Mouse (Mus musculus): ENCODE data around the gene Popdc3. TPM values are rescaled to one million over a fixed set of nuclear protein-coding genes. Genes with fewer than 3 reads are reported as not detected.
"Not testable (repeated sequence)": the region's sequence is repeated elsewhere in the genome, so short reads cannot be mapped to it uniquely, and the experiment has no call there.

Popdc3 gene
- total RNA-seq, 4 experiments from 2014 or later = 0.78 to 0.98 (median 0.85) TPM

DNA sequence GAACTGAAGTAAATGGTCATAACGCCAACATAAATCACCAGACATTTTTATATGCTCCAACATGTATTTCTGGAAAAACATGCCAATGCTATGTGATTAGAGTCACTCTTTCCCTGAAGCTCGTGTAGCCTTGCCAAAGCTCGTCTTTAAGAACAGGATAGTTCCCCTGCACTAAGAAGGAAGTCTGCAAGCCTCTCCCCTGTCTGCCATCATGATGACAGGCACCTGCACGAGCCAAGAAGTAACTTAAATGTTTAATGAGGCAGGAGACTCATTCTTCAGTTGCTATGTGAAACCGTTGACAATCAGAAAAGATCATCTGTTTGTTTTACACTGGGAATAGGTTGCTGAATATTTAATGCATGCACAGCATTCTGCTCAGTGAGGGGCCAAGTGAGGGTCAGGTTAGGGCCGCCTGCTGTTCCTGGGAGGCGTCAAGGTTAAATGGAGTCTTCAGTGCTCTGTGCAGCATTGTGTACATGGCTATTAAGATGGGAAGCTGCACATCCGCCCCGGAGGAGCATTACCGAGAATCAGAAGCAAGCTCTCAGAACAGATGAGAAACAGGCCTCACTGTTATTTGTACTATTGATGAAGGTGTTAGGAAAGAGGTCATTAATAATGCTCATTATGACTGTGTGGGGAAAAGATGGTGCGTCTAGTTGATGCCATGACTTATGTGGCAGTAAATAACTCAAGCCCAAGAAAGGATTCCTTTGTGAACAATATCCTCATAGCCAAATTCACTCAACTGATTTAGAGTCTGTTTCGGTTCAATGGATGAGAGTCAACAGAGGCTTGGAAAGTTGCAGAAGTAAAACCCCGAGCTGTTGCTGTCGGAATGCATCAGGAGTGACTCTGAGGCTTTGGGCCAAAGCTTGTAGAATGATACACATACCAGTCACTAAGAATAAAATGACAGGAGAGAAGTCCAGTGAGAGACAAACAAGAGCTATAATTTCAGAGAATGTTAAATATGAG, 15.7 kb downstream of the Popdc3 start:
- no peak for DNase-seq (ENCODE audit: low spot score in 2 of 2)

- DNase-seq (ENCODE audit: low spot score in 2 of 2) = no peak
These were observed 16.6 kb downstream of the Popdc3 start for GRCm38 (mm10) chr10:45194531-45194930.

GRCm38 (mm10) chr10:45204582-45204981, 26.7 kb downstream of the Popdc3 start:
- DNase-seq (ENCODE audit: low spot score in 2 of 2) = no peak

DNA sequence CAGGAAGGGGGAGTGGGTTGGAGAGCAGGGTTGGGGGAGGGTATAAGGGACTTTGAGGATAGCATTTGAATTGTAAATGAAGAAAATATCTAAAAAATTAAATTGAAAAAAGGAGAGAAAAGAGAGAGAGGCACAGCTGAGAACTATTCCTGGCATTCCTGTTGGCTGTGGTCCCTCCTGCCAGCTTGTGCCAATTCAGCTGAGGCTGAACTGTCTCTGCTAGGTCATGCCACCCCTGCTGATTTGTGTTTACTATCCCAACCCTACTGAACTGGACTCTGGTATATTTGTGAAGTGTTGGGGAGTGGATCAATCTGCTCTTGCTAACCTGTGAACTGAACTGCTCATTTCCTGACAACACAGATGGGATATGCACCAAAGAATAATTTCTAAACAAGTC, 32.3 kb downstream of the Popdc3 start:
- DNase-seq (ENCODE audit: low spot score in 2 of 2) = no peak

DNA sequence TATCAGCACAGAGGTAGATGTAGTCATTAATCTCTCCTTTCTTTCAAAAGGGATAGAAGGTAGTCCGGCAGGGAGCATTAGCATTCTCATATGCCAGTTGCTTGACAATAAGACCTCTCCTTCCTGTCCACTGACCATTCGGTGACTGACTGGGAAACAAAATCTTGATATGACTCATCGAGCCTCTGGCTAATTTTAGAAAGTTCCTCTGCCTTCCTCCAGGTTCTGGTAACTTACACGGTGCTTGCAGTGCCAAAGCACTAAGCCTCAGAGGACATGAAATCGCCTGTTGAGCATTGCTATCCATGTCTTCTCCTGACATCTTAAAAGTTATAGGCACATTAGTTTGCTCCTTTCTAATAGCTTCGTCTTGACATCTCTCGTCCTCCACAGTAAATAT, 38.8 kb downstream of the Popdc3 start:
- DNase-seq (ENCODE audit: low spot score in 2 of 2) = no peak

DNA sequence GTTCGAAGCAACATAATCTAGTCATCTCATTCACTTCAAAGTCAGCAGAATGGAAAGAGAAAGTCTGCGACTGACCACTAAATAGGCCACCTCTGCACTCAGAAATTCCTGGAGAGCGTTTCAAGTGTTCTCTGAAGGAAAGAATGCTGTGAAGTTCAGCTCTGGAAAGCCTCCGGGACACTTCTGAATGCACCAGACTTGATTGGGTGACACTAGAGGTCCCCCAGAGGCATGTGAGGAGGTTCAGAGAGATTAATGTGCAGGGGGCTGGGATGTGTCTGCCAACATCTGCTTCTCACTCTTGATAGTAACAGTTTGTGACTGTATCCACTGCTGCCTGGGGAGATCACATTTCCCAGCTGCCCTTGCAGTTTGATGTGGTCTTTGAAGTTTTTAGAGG, 52.1 kb downstream of the Popdc3 start:
- no peak for DNase-seq (ENCODE audit: low spot score in 2 of 2)

DNA sequence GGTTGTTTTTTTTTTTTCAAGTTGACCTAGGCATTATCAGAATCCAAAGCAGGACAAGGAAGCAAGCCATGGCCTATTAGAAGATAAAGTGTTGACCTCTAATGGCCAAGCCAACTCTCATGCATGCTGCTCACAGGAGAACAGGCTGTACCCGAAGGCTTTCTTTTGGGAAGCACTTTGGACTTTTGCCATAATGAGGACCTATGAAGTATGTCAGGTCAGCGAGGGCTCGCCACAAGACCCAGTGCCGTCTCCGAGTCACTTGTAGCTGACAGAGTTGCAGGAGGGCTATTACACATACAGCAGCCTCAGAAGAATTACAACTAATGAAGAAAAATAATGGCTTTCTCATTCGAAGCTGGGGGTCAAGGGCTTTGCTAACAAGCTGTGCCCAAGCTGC, 55.5 kb downstream of the Popdc3 start:
- no peak for DNase-seq (ENCODE audit: low spot score in 2 of 2)

GRCm38 (mm10) chr10:45236304-45236703, 58.4 kb downstream of the Popdc3 start:
- no peak for DNase-seq (ENCODE audit: low spot score in 2 of 2)

GRCm38 (mm10) chr10:45237492-45237891, 59.6 kb downstream of the Popdc3 start:
- DNase-seq (ENCODE audit: low spot score in 2 of 2) = no peak

DNA sequence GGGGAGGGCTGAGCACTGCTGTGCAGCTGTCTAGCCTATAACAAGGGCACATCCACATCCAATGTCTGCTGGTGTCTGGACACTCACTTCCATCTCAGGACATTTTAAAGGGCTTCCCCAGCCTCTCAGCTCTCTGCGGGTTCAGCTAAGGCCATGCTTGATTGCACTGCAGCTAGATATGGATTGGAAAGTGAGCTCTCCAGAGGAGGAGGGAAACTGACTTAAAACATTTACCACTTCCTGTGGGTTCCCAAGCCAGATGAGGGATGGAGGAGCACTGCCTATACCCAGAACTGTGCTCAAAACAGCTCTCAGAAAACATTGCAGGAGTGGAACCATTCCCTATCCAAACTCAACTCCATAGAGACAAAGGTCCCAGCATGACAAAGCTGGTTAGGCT, 82.6 kb downstream of the Popdc3 start:
- no peak for DNase-seq (ENCODE audit: low spot score in 2 of 2)

GRCm38 (mm10) chr10:45262126-45262525, 84.2 kb downstream of the Popdc3 start:
- no peak for DNase-seq (ENCODE audit: low spot score in 2 of 2)

DNA sequence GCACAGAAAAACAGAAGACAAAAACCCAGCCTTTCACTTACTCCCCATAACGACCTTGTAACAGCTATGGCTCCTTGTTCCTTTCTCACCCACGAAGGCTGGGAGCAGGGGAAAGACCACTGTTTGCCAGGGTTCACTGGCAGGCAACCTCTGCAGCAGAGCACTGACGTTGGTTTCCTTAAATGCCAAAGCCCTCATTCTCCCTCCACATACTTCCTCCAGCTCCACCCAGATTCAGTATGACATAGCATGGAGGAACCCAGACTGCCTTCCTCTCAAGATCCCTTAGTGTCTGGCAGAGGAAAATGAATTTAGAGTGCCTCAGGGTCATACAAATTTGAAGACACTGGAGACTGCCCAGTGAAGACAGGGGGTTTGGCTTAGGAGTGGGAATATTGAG, 98.6 kb downstream of the Popdc3 start:
- no peak for DNase-seq (ENCODE audit: low spot score in 2 of 2)

DNA sequence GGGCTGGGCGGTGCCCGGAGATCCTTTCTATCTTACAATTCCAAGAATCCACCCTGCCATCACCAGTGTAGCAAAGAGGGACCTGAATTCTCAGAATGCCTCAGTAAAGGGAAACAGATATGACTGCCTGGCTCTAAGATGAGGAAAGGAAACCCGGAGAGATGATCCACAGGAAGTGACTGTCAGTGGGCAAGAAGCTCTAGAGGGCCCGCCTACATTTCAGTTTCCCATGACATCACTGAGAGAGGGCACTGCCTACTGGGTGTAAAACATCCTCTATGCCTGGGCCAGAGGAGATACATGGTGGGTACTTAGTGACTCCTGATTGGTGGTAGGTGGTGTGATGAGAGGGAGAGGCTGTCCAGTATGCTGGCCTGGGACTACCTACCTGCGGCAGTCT, 99.1 kb downstream of the Popdc3 start:
- DNase-seq (ENCODE audit: low spot score in 2 of 2) = no peak

DNA sequence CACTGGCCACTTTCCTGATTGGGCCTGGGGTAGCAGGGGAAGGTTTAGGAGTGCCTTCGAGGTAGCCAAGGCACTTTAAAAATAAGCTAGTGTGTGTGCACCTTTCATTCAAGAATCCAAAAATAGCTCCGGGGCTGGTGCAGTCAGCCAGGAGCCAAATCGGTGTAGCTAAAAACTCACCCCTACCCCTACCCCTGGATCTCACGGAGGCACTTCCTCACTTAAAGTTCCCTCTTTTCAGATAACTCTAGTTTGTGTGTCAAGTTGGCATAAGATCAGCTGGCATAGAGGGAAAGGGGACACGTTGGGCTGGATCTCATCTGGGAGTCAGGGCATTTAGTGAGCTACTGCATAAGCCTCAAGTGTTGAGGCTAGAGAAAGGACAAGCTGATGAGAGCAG, 107.8 kb downstream of the Popdc3 start:
- DNase-seq (ENCODE audit: low spot score in 2 of 2) = no peak

DNA sequence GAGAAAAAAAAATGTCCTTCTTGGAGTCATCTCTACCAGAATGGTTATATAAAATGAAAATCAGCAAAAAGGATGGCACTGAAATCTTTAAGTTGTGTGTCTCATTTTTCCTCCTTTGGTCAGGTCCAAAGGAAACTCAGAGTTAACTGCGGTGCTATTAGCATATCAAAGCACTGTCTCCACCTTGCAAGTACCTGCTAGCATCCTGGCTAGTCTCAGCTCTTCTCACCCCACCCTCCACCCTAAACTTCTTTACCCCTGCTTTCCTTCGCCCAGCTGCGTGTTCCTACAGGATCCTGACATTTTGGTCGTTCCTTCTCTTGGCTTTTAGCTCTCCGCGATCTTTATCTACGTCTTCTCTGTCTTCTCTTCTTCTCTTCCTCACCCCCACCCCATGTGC, 110.5 kb downstream of the Popdc3 start:
- no peak for DNase-seq (ENCODE audit: low spot score in 2 of 2)

GRCm38 (mm10) chr10:45289218-45290105, 111.6 kb downstream of the Popdc3 start:
- DNase-seq (ENCODE audit: low spot score in 2 of 2) = no peak

DNA sequence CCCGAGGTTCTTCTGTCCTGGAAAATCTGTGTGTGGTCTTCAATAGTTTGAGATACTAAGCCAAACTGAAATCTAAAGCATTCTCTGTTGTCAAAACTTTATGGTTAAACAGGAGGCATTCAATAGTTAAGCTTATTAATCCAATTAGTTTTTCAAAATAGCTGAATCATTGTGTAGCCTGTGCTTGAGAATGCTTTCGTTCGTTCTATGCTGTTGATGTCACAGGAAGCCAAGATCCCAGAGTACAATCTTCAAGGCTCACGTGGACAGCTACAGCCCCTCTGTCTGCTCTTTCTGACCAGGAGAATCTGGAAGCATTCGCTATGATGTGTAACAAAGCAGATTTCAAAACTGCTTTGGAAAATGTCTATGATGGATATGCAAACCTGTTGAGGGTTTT, 112.7 kb downstream of the Popdc3 start:
- DNase-seq (ENCODE audit: low spot score in 2 of 2) = no peak

- not testable (repeated sequence) for DNase-seq (ENCODE audit: low spot score in 2 of 2)
These were observed 114.3 kb downstream of the Popdc3 start for GRCm38 (mm10) chr10:45292159-45292558.

DNA sequence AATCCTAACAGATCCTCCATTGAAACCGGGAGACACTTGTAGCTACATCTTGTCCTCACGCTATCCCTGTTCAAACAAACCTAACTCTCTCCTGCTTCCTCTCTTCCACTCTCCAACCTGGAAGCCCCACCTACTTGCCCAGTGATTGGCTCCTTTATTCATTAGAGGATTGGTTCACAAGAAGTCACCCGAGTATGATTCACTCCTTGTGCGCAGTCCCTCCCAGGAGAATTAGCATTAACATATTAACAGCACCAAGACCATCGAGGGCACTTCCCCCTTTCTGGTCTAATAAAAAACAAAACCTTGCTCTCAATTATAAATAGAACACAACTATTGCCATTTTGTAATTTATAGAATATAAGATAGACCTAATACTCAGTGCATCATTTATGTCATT, 117.2 kb downstream of the Popdc3 start:
- DNase-seq (ENCODE audit: low spot score in 2 of 2) = no peak

GRCm38 (mm10) chr10:45298503-45298902, 120.6 kb downstream of the Popdc3 start:
- no peak for DNase-seq (ENCODE audit: low spot score in 2 of 2)

GRCm38 (mm10) chr10:45299509-45299908, 121.6 kb downstream of the Popdc3 start:
- DNase-seq (ENCODE audit: low spot score in 2 of 2) = no peak

Data from left cerebral cortex, adult 8-10 months (tissue).